Mouse (Mus musculus) c-Kit-positive CD71-positive TER-119-negative erythroid progenitor cells, embryonic 14.5 days (primary cell): Measurements from ENCODE around the gene Tgfb1.

Experiments used
- DNase-seq: peaks from one replicate; pipeline ENCODE4 v3.0.0-alpha.2; 2013; ENCODE audit warnings: low read depth

Gene Tgfb1

DNA sequence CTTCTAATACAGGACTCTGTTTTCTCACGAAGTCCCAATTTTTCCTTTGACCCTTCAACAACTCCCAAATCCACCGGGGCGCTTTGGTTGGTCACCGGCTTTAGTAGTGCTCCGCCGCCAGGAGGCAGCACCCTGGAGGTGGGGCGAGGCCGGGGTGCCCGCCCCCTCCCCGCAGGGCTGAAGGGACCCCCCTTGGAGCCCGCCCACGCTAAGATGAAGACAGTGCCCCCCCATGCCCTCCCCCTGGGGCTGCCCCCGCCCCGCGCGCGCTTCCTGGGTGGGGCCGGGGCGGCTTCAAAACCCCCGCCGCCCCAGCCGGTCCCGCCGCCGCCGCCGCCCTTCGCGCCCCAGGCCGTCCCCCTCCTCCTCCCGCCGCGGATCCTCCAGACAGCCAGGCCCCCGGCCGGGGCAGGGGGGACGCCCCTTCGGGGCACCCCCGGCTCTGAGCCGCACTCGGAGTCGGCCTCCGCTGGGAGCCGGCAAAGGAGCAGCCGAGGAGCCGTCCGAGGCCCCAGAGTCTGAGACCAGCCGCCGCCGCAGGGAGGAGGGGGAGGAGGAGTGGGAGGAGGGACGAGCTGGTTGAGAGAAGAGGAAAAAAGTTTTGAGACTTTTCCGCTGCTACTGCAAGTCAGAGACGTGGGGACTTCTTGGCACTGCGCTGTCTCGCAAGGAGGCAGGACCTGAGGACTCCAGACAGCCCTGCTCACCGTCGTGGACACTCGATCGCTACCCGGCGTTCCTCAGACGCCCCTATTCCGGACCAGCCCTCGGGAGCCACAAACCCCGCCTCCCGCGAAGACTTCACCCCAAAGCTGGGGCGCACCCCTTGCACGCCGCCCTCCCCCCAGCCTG is at the start of gene Tgfb1:
Gene Tgfb1, plus strand, starts transcription at position 323 of the 852 bp plus-strand sequence.
- DNase-seq, result peak; percentile 60

- no peak for DNase-seq
Observed at GRCm38 (mm10) chr7:25637099-25637498, 49.7 kb upstream of the Tgfb1 start.

GRCm38 (mm10) chr7:25639754-25640153 is 47.0 kb upstream of the Tgfb1 start:
- DNase-seq, result no peak

DNA sequence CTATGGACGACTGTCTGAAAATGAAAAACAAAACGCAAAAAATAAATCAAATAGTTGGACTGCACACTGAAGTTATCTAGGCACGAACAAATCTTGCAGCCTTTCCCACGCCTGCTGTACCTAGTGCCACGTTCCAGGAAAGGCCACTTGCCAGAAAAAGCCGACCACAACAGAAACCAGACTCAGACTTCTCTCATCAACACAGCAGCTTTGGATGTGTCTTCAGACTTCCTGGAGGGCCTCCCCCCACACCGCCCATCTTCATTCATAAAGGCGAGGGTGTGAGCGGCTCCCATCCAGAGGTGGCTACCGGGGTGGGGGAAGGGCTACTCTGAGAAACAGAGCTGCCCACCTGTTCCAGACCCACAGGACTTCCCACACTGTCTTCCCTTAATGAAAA is 42.7 kb upstream of the Tgfb1 start:
- no peak for DNase-seq

DNA sequence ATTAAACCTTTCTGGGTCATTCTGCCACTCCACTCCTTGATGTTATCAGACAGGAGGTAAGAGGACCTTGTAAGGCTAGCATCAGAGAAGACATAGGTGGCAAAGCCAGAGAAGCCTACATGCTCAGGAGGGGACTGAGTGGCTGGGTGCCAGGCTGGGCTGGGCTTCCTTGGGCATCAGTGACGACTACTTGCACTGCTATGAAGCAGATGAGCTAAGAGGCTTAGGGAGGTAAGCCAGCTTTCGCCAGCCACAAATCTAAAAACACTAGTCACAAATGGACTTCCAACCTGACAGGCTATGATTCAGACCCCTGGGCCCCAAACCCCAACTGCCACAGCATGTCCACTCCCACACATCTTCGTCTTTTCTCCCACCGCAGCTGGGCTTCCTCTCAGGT is 42.2 kb upstream of the Tgfb1 start:
- DNase-seq, result no peak

DNA sequence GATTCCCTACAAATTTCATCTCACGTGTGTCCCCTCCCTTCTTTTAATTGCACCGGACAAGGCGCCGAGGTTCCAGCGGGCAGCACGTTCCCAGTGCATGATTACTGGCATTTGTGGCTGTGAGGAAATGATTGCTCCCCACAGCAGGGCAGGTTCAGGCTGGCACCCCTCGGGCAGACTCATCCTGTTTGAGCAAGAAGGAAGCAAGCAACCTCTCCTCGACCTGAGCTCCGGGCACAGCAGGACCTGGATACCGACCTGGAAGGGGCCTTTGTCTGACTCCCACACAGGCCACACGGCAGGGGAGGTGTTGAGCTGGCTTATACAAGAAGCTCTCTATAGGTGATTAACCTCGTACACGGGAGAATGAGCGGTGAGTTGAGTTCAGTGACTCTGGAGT is 41.7 kb upstream of the Tgfb1 start:
- no peak for DNase-seq

DNA sequence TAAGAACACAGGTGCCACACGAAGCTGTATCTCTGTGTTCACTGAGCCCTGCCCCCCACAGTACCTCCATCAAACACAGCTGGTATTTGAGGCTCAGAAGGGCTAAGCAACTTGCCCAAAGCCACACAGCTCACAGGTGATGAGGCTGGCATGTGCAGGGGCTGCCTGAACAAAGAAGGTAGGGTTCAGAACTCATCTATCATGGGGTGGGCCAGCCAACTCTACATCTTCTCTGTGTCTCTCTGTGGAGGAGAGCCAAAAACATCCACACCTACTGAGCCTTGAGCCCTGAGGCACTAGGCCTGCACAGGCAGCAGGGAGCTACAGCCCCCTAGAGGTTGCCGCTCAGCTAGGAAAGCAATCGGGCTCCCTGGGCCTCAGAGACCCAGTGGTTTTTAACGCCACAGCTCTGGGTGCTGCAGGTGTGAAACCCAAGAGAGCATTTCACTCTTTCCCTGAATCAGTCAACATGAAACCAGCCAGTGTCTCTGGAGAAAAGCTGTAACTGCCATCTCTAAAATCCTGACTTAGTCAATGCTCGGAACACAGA is 39.2 kb upstream of the Tgfb1 start:
- no peak for DNase-seq

DNA sequence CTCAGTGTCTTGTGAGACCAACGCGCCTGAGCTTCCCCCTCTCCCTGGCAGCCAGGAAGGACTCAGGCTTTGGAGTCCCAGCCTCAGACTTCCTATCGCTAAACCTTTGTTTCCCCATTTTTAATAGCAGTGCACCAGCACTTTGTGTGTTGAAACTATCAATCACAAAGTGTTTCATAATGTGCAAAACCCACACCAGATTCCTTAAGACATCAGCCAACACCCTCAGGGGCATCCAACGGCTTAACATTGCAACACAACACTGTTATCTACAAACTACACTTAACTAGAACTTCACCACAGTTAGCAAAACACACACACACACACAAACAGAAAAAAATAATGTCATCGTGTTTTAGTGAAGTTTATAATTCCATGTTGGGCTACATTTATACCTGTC is 37.0 kb upstream of the Tgfb1 start:
- no peak for DNase-seq

- no peak for DNase-seq
Observed at GRCm38 (mm10) chr7:25651281-25651680, 35.5 kb upstream of the Tgfb1 start.

GRCm38 (mm10) chr7:25652244-25652759 is 34.5 kb upstream of the Tgfb1 start:
- DNase-seq, result no peak

DNA sequence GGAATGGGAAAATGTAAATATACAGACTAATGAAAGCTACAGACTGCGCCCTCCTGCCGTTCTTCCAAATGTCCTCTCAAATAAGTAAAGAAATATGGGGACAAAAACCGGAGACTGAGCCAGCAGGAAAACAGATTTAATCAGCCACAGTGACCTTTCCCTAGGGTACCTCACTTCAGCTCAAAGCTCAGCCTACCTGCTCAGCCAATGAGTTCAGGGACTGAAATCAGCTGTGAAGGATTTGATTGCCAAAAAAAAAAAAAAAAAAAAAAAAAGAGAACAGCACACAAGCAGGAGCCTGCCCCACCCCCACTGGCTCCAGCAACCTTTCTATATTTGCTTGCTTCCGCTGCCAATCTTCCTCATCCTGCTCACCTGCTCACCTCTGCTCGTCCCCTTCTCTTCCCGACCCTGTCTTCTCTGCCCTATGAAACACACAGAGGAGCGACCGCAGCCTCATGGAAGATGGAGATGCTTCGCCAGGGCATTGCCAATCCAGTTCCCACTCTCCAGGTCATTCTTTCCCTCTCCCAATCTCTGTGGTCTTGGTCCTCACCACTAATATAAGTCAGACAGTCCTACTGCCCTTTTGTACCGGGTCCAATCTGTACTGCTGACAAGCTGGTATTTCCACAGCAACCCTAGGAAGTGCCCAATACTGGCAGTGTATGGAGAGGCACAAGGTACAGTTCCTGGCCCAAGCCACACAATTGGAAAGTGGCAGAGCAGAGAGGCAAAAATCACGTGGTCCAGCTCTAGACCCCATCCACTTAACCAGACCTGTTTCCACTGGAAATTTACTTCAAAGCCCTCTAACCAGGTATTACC is 31.0 kb upstream of the Tgfb1 start:
- DNase-seq, result no peak

GRCm38 (mm10) chr7:25657785-25658184 is 29.0 kb upstream of the Tgfb1 start:
- DNase-seq, result no peak

GRCm38 (mm10) chr7:25658657-25659472 is 27.9 kb upstream of the Tgfb1 start, which contains the start of the genes Bckdha and Exosc5:
Bckdha (minus strand) TSS chr7:25658981.
Exosc5 (plus strand) TSS chr7:25659164.
- peak; percentile 100 for DNase-seq

DNA sequence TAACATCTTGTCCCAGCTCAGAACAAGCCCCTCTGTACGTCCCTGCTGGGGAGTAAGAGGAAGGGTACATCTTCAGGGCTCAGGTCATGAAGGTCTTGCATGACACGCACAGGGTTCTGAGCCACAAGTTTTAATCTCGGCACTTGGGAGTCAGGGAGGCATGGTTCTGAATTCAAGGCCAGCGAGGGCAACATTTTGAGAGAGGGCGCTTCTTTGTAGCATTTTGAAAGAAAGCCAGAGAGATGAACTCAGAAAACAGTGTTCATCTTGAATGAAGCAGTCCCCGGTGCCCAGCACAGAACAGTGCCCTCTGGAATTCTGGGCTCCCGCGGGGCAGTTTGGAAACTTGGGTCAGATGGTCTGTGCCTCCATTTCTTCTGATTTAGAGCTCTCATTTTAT is 20.4 kb upstream of the Tgfb1 start:
- no peak for DNase-seq

DNA sequence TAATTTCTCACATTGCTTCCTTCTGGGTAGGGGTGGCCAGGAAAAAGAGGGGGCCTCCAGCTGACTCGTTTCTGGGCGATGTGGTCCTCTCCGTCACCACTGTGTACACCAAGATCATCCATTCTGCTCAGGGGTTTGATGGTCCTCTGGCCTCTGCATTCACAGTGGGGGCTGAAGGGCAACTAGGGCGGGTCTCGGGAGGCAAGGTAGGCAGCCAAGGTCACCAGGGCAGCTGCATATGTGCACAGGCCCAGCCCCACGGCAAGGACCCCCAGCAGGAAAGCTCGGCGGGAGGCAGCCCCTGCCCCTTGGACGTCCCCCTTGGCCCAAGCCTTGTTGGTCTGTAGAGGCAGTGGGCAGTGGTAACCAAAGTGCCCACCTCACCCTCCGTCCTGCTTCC is 17.6 kb upstream of the Tgfb1 start:
- DNase-seq, result no peak

DNA sequence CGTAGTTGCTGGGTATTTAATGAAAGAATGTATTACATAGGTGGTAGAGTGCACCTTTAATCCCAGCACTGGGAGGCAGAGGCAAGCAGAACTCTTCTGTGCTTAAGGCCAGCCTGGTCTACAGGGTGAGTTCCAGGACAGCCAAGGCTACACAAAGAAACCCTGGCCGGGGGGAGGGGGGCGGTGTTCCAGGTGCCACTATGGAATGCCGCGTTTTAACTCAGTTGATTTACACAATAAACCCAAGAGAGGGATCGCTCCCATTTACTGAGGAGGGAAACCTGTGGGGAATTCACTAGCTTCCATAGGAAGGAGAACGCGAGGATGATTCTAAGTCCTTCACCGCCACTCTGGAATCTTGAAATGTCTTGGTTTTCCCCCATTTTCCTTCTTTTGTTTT is 17.2 kb upstream of the Tgfb1 start:
- DNase-seq, result no peak

DNA sequence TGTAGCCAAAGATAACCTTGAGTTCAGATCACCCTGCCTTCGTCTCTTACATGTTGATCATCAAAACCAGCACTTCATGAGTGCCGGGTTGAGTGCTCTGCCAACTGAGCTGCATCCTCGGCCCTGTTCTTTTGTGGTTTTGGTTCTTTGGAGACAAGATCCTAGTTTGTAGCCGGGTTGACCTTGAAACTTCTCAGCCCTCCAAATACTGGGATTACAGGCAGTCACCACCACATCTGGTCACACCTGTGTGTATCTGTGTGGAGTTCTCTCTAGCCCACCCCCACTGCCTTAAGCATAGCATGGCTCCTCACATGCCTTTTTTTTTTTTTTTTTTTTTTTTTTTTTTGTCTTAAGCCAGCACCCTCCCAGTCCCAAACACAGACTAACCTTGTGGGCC is 16.7 kb upstream of the Tgfb1 start:
- no peak for DNase-seq

- no peak for DNase-seq
Observed at GRCm38 (mm10) chr7:25671686-25672085, 15.1 kb upstream of the Tgfb1 start.

- DNase-seq, result no peak
Observed at GRCm38 (mm10) chr7:25672442-25672841, 14.4 kb upstream of the Tgfb1 start.

DNA sequence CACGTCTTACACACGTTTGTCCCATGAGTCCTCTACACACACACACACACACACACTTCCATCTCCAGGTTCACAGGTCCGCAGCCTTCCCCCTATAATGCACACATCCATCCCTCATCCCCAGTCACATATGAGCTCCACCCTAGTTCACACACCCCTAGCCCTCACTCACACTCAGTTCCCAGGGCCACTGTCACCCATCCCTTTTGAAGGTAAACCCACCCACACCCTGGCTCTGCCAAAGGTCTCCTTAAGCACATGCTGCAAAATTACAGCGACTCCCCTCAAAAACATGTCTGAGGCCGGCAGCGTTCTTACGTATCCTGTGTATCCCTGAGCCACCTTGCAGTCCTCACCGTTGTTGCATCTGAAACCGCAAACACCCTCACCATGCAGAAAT is 12.5 kb upstream of the Tgfb1 start:
- DNase-seq, result no peak

GRCm38 (mm10) chr7:25674719-25675300 is 12.0 kb upstream of the Tgfb1 start, which contains the start of gene Tmem91:
Tmem91 (minus strand) TSS chr7:25675166.
- no peak for DNase-seq
